Mouse (Mus musculus): Measurements from ENCODE around the gene Mgat2.
A peak's percentile ranks its signal among the peaks of the same experiment; 100 is the strongest.
"Not testable (repeated sequence)": the region's sequence is repeated elsewhere in the genome, so short reads cannot be mapped to it uniquely, and the experiment has no call there.

The Mgat2 gene

DNA sequence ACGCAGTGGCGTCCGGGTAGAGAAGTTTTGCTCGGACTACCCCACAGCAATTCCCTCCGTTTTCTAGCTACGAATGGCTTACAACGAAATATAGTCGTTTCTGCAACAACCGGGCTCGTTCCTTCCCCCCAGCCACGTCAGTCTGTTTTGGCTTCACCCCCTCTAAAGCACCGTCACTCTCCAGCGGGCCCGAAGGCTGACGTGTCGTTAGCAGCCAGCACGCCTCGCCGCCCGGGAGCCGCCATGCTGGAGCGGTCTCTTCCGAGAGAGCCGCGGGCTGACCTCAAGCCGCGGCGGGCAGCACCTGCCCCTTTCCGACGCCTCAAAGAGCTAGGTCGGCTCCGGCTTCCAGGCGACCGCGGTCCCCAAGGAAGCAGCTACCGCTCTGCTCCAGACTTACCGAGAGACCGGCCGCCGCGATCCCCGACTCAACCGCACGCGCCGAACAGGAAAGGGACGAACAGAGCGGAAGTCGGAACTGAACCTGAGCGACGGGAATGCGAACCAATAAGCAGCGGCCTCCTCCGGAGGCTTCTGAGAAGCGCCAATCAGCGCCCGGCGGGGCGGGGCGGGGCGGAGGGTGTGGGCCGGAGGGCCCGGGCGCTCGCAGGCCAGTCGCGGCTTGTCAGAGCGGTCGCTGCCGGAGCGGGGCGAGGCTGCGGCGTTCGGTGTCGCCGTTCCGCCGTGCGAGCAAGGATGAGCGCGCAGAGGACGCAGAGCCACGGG lies at the start of gene Mgat2, which contains the start of gene Rpl36al:
TSS of gene Mgat2 (plus strand) at position 575 of the 726 bp plus-strand sequence.
TSS of gene Rpl36al (minus strand) at position 501 of the 726 bp plus-strand sequence.
- peak; percentile 100 for DNase-seq

GRCm38 (mm10) chr12:69139201-69139600 lies 44.8 kb upstream of the Mgat2 start:
- no peak for DNase-seq

- DNase-seq: no peak
These were observed 44.1 kb upstream of the Mgat2 start for GRCm38 (mm10) chr12:69139841-69140240.

DNA sequence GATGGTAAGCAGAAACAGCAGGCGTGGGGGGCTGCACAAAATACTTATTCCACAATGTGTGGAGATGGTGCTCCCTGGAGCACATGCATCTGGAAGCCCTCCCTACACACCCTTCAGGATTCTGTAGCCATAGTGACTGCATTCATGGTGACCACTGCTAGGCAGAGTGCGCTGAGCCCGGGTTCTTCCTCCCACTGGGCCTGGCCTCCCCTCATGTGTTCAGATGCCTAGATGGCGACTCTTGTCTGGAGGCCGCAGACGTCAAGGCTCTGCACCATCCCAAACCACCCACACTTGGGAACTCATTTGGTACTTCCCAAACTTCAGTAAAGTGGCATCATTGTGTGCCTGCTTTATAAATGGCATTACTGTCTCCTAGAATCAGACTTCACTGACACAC lies 40.5 kb upstream of the Mgat2 start:
- no peak for DNase-seq

- DNase-seq: no peak
These were observed 36.7 kb upstream of the Mgat2 start for GRCm38 (mm10) chr12:69147166-69147735.

DNA sequence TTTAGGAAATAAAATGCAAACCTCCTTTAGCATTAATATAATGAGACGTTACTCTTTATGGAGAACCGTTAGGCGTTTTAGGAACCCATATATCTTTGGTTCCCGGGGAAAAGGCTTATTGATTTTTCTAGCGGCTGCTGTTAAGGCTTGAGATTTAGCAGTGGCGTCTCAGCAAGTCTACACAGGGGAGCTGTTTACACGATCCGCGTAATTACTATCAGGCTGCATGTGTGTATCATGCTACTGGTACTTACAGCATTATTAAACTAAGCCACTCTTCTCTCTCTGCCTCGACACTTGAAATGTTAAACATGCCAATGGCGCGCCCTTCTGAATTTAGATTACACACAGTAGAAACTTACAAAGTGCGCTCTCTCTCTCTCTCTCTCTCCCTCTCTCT lies 33.9 kb upstream of the Mgat2 start:
- no peak for DNase-seq

- no peak for DNase-seq
These were observed 28.0 kb upstream of the Mgat2 start for GRCm38 (mm10) chr12:69155923-69156322.

DNA sequence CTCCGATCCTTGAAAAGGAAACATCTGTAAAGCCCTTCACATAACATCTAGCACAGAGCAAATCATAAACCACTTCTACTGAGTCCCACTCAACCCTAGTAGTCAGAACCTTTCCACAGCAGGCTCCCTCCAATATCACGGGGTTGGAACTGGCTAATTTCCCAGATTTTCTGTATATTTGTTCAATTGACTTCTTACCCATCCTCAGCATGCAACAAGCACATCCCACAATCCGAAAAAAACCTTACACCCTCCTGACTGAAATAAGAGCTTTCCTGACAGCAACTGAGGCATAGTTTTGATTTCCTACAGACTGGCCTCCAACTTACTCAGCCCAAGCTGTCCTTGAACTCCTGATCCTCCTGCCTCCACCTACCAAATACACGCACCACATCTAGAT lies 27.5 kb upstream of the Mgat2 start:
- no peak for DNase-seq

DNA sequence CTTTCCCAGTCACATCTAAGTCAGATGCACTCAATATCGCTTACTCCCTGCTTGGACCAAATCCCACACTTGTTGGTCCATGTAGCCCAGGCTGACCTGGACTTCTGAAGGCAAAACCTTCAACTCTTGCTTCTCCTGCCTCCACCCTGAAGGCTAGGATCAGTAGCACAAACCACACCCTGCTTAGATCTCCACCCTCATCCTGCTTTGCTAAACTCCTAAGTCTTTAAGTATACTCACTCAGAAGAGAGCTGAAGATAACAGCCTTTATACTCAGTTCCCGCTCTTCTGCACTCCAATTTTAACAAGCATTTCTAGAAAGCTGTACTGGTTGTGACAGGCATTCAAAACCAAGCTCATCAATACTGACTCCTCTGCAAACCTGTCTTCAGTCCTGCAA lies 26.9 kb upstream of the Mgat2 start:
- DNase-seq: no peak

DNA sequence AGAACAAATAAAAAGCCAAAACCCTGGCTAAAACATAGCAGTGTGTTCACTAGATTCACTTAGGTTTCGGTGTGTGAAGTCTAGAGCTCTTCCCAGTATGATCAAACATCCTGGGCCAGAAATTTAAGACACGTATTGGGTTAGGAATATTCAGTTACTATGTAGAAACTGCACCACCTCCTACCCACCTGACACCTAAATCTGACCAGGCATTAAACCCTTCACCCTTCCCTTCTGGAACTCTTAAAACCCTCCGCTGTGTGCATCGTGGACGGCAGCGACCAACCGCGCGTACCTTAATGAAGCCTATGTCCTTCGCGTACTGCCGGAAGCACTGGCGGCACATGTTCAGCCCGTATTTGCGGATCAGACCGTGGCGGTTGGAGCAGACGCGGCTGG lies 25.6 kb upstream of the Mgat2 start:
- no peak for DNase-seq

DNA sequence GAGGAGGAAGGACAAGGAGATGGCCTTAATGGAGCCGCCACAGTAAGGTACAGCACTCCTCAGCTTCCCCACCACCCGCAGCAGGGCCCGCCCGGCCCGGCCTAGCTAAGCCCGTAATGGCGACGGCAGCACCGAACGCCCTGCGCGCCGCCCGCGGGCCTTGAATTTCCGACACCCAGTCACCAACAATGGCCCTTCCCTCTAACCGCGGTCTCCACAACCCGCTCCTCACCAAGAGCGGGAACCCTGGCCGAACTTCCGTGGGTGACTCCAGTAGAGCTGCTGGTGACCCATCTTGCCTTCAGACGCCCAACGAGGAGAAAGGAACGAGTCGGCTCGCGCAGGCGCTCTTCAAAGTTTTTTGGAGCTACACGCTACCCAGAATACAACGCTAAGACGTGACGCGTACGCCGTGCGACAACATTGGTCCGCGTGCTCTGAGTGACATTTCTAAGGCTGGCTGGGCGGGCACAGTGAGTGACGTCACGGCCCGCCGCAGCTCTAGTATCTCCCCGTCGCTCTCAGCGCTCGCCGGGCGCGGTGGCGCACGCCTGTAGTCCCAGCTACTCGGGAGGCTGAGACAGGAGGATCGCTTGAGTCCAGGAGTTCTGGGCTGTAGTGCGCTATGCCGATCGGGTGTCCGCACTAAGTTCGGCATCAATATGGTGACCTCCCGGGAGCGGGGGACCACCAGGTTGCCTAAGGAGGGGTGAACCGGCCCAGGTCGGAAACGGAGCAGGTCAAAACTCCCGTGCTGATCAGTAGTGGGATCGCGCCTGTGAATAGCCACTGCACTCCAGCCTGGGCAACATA lies 25.0 kb upstream of the Mgat2 start, which contains the start of gene Rps29:
TSS of gene Rps29 (minus strand) at position 422 of the 813 bp plus-strand sequence.
- DNase-seq: peak; percentile 98

DNA sequence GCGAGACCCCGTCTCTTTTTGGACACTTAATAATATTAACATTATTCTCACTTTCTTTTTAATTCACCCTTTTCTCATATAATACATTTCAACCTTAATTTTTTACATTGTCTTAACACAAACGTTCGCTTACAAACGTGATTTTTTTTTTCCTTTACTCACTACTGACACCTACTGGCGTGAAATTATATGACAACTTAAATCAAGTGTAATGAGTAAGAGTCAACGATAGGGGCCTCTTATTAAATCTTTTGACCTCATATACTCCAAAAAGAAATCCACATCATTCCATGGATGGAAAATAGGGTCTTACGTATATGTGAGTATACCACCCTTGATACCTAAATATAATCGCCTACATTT lies 24.4 kb upstream of the Mgat2 start:
- peak in 1 of 2 experiments; percentile 10 for DNase-seq

DNA sequence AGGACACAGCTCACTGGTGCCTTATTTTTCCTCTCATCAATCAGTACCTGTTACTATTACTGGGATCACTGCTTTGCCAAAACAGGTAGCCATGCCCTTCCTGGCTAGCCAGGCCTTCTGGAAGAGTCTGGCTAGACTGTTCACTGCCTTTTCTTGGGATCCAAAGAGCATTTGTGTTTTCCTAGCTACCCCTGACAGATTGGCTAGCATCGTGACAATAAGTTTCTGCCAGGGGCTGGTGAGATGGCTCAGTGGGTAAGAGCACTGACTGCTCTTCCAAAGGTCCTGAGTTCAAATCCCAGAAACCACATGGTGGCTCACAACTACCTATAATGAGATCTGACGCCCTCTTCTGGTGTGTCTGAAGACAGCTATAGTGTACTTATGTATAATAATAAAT lies 23.3 kb upstream of the Mgat2 start:
- DNase-seq: not testable (repeated sequence)

- DNase-seq: not testable (repeated sequence)
These were observed 20.4 kb upstream of the Mgat2 start for GRCm38 (mm10) chr12:69163586-69163985.

DNA sequence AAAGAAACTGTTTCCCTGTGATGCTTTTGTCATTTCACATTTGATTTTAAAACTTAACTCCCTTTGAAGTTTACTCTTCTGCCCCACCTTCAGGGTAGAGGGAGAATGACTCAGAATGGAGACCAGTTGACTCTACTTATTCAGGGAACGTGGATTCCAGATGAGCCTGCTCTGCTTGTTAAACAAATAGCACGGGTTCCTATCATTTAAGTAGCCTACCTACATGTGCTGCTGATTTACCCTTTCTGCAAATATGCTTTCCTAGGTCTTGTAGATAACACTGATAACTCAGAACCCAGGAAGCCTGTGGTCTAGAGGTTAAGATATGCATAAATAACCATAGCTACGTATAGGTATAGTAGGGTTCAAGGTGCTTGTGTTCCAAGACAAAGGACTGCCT lies 19.1 kb upstream of the Mgat2 start:
- DNase-seq: no peak

DNA sequence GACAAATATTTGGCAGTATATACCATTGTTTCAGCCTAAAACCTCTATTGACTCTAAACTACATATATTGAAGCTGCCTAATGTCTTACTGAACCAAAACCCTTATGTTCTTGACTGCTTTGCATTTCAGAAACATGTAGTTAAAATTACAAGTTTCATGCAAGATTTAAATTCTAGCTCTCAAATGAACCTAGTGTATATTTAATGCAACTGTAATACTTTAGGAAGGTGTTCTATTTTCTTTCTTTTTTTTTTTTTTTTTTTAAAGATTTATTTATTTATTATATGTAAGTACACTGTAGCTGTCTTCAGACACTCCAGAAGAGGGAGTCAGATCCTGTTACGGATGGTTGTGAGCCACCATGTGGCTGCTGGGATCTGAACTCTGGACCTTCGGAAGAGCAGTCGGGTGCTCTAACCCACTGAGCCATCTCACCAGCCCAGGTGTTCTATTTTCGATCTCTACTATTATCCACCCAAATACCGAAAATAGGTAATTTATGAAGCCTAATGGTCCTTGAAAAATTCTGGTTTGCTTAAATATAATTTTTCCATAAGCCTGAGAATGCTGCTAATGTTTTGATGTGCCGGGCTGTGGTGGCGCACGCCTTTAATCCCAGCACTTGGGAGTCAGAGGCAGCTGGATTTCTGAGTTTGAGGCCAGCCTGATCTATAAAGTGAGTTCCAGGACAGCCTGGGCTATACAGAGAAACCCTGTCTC lies 16.9 kb upstream of the Mgat2 start:
- not testable (repeated sequence) for DNase-seq

DNA sequence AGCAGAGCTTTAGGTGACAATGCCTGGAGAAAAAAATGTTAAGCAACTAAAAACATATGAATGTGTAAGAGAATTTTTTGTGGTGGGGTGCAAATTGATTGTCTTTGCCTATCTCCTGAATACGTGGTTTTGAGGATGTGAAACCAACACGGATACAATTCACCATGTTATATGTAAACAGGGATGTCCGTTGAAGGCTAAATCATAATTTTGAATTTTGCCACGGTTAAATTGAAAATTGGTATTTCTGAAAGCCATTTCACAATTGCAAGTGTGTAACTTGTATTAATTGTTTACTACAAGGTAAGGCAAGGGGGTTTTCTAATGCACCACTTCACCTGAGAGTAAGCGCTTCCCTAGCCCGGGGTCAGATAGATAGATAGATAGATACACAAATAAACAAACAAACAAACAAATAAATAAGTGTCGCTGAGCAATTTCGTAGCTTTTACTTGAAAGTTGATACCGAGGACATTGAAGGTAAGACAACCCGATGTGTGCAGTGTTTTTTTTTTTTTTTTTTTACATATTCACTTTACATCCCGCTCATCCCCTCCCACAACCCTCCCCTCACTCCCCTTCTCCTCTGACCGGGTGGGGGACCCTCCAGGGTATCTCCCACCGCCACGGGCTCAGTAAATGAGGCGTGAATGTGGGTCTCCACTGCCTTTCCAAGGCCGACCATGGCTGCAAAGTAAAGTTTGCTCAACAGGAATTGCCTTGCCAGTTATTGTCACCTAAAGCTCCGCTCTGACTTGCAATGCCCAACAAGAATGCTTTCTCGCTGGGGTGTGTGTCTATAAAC lies 16.1 kb upstream of the Mgat2 start:
- no peak for DNase-seq

GRCm38 (mm10) chr12:69168461-69169106 lies 15.4 kb upstream of the Mgat2 start, which contains the start of gene Lrr1:
Gene Lrr1, plus strand, starts transcription at chr12:69168814.
- peak; percentile 89 to 91 for DNase-seq

GRCm38 (mm10) chr12:69171307-69171706 lies 12.7 kb upstream of the Mgat2 start:
- DNase-seq: no peak

- DNase-seq: no peak
These were observed 8.0 kb upstream of the Mgat2 start for GRCm38 (mm10) chr12:69175975-69176374.

DNA sequence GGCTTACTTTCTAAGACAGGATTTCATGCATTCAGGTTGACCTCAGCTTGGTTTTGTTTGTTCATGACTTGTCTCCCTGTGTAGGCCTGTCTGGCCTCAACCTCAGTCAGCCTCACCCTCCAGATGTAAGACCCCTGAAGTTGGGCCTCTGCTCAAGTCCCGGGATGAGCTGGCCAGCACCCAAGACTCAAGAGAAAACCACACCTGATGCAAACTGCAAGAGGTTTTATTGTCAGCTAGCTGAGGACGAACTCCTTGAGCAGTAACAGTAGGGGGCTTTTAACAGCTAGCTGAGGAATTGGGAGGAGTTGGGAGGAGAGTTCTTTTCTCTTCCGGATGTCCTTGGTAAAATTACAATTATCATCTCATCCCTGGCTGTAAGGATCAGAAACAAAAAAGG lies 6.4 kb upstream of the Mgat2 start:
- no peak for DNase-seq
